Mouse (Mus musculus): Measurements from ENCODE around the gene B4galnt3. TPM values are rescaled to one million over a fixed set of nuclear protein-coding genes. Genes with fewer than 3 reads are reported as not detected.

B4galnt3 gene
- total RNA-seq (2021): under 1 TPM; 0.78 to 0.89 TPM
- long read RNA-seq, experiment 1: 0 reads
- long read RNA-seq, experiment 2: 0 reads

GRCm38 (mm10) chr6:120294056-120294784 lies at the start of gene B4galnt3, which contains the start of gene D330020A13Rik:
Gene B4galnt3 (minus strand): TSS chr6:120294559.
Gene D330020A13Rik (plus strand): TSS chr6:120294364.
- Histone ChIP-seq H3K27ac (peak within 1 kb of the TSS; percentile 31; the same call in 1 of the 2 replicates), H3K4me3 (peak within 1 kb of the TSS; percentile 81)
- intact Hi-C loops (cut with DNase I): no loop called here
- peak; percentile 44 for DNase-seq
- no peak for TF ChIP-seq CTCF (IDR thresholded peaks at IDR 0.05)

DNA sequence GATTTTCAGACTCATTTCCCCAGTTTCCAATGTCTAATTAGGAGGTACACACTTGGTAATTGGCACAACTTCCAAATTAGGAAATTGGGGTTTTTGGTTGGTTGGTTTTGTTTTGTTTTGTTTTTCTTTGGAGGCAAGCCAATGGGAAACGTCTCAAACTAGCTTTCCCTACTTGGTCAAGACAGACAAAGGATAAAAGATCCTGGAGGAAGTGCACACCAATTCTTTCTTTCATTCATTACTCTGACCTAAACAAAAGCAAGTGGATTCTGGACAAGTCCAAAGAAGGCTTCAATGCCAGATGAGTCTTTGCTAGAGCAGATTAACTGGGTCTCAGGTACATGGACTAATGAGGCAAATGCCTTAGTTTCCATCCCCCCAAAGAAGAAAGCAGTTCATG lies 49.6 kb upstream of the B4galnt3 start:
- no peak overlapping the region for H3K27ac ChIP-seq
- no peak overlapping the region for H3K4me3 ChIP-seq
- TF ChIP-seq CTCF (IDR thresholded peaks at IDR 0.05): no peak
- no peak for DNase-seq
- intact Hi-C loops (cut with DNase I): no loop called here

GRCm38 (mm10) chr6:120332351-120332750 lies 38.0 kb upstream of the B4galnt3 start:
- Histone ChIP-seq H3K27ac (no peak overlapping the region), H3K4me3 (no peak overlapping the region)
- TF ChIP-seq CTCF (IDR thresholded peaks at IDR 0.05): peak; percentile 35
- DNase-seq: no peak
- intact Hi-C loops (cut with DNase I): no loop called here

- Histone ChIP-seq H3K27ac (no peak overlapping the region), H3K4me3 (no peak overlapping the region)
- peak; percentile 93 for TF ChIP-seq CTCF (IDR thresholded peaks at IDR 0.05)
- DNase-seq: peak; percentile 66
- intact Hi-C loops (cut with DNase I): loop anchor here (1.0 kb wide), 1 partner anchor 102 kb away; no protein-coding TSS in a partner anchor
Observed at GRCm38 (mm10) chr6:120324295-120324927, 30.1 kb upstream of the B4galnt3 start.

- DNase-seq: no peak
- TF ChIP-seq CTCF (IDR thresholded peaks at IDR 0.05): no peak
- Histone ChIP-seq H3K27ac (no peak overlapping the region), H3K4me3 (no peak overlapping the region)
- intact Hi-C loops (cut with DNase I): no loop called here
Observed at GRCm38 (mm10) chr6:120320369-120320768, 26.0 kb upstream of the B4galnt3 start.

GRCm38 (mm10) chr6:120319129-120319528 lies 24.8 kb upstream of the B4galnt3 start:
- intact Hi-C loops (cut with DNase I): no loop called here
- no peak overlapping the region for H3K4me3 ChIP-seq
- TF ChIP-seq CTCF (IDR thresholded peaks at IDR 0.05): no peak
- no peak for DNase-seq
- H3K27ac ChIP-seq: no peak overlapping the region

- intact Hi-C loops (cut with DNase I): no loop called here
- Histone ChIP-seq H3K27ac (no peak overlapping the region), H3K4me3 (no peak overlapping the region)
- DNase-seq: no peak
- no peak for TF ChIP-seq CTCF (IDR thresholded peaks at IDR 0.05)
Observed at GRCm38 (mm10) chr6:120318303-120318940, 24.1 kb upstream of the B4galnt3 start.

DNA sequence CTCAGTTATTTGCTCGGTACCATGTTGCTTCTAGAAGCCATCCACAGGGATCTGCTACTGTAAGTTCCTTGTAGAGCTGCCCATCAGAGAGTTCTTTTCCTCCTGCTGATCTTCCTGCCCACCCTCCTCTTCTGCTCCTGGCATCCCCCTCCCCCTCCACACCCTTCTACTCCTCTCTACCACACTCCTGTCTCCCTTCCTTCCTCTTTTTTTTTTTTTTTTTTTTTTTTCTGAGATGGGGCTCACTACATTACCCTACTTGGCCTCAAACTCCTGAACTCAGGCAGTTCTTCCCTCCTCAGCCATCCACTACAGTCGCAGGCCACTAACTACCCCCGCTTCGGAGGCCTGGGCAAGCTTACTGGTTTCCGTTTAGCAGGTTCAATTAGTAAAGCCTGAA lies 18.1 kb upstream of the B4galnt3 start:
- no peak overlapping the region for H3K4me3 ChIP-seq
- TF ChIP-seq CTCF (IDR thresholded peaks at IDR 0.05): no peak
- intact Hi-C loops (cut with DNase I): no loop called here
- no peak overlapping the region for H3K27ac ChIP-seq
- DNase-seq: no peak

GRCm38 (mm10) chr6:120309787-120310186 lies 15.4 kb upstream of the B4galnt3 start:
- TF ChIP-seq CTCF (IDR thresholded peaks at IDR 0.05): no peak
- intact Hi-C loops (cut with DNase I): no loop called here
- Histone ChIP-seq H3K27ac (no peak overlapping the region), H3K4me3 (no peak overlapping the region)
- no peak for DNase-seq

DNA sequence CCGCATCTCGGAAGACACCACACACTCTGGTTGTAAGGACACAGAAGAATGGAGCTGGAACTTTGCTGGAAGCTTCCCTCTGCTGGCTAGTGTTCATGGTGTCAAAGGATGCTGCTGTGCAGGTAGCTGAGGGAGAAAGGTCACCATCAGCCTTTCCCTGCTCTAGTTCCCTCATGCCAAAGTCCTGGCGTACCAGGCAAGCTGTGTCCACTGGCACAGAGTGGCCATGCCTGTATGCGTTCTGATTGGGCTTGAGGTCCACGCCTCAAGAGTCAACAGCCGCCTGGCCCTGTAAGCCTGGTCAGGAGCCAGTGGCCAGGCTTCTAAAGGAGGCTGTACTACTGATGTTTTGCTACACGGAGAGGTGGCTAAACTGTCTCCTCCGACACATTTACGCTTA lies 15.0 kb upstream of the B4galnt3 start:
- no peak overlapping the region for H3K4me3 ChIP-seq
- H3K27ac ChIP-seq: no peak overlapping the region
- no peak for TF ChIP-seq CTCF (IDR thresholded peaks at IDR 0.05)

DNA sequence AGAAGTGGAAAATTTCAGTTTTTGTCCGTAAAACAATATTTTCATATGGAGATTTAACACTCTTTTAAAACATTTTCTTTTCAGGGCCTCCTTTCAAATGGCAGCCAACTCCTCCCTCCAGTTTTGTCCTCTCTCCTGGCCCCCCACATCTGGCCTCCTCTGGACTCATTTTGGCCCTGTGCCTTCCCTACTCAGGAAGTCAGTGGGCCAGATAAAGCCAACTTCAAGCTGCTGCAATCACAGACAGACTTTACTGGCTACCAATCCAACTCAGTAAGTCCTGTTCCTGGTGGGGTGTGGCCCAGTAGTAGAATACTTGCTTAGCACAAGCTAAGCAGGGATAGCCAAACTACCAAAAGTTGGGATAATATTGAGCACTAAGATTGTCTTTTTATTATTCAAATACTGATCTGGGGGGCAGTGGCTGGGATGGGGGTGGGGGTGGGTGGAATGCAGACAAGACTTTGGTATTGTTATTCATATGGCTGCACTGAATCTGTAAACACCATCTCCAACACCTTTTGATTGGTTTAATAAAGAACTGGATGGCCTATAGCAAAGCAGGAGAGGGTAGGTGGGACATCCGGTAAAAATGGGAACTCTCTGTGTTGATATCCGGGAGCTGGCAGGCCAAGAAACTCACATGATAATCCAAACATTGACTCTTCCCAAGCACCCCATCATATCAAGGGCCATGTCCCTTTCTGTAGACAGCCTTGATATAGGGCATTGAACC lies 12.7 kb upstream of the B4galnt3 start:
- Histone ChIP-seq H3K27ac (no peak overlapping the region), H3K4me3 (no peak overlapping the region)
- intact Hi-C loops (cut with DNase I): no loop called here
- no peak for DNase-seq
- TF ChIP-seq CTCF (IDR thresholded peaks at IDR 0.05): no peak

More for the DNA sequence above, 15.0 kb upstream of the B4galnt3 start:
- DNase-seq: no peak
- intact Hi-C loops (cut with DNase I): no loop called here

DNA sequence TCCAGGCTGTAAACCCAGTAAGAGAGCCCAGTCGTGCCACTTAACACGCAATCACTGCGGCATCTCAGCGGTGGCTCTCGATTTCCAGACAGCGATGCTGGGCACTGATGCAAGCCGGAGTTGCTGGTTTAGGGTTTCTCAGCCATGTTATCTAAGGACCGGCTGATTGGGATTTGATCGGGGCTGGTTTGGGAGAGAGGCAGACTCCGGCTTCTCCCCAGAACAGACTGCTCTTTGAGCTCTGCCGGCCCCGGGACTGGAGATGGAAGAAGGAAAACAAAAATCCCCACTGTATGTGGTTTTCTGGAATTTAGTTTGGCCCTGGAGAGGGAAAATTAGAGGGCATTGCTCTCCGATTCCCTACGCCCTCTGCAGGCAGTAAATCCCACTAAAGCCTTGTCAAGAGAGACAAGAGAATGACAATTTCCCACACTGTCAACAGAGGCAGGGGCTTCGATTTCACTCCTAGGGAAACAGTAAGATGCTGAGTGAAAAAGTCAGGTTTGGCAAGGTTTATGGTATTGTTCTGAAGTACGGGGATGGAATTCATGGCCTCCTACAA lies 8.5 kb upstream of the B4galnt3 start:
- intact Hi-C loops (cut with DNase I): loop anchor here (2.0 kb wide), 1 partner anchor 80 kb away; no protein-coding TSS in a partner anchor
- TF ChIP-seq CTCF (IDR thresholded peaks at IDR 0.05): peak; percentile 44

More for the DNA sequence above, 8.5 kb upstream of the B4galnt3 start:
- H3K27ac ChIP-seq: no peak overlapping the region
- DNase-seq: peak; percentile 28
- H3K4me3 ChIP-seq: peak overlapping the region; percentile 48
